Mouse (Mus musculus): ENCODE measurements at regions not wholly inside any gene's neighbourhood (a gene's known extent, or its start where the extent isn't known, plus 50 kb on each side); places are given as distances from the start of the nearest gene placed in this dataset.

DNA sequence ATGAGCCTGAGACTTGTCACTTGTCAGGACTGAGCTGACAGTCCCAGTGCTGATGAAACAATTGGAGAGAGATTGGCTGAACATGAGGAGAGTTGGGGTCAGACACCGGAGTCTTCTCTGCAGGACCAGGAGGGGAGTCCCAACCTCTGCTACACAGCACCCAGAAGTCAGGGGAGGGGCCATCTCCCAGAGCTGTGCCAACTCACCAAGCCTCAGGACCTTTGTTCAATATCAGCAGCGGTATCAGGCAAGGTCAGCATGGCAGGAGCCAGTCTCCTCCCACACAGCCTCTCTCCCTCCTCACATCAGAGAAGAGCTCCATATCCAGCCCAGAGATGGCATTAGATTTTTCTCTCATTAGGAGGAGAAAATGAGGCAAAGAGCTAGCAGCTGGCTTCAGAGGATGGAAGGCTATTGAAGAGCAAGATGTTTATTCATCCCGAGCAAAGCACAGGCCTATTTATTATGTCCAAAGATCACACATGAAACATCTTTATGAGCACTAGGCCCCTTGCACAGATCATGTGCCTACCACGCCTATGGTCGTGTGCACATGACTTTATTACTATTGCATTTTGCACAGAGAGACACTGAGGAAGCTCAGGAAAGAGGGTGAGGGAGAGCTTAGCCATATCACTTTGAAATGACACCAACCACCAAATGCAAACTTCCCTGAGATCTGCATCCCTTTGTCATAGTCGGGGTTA is 532.9 kb downstream of the Tshz3 start:
- in situ Hi-C loops (cut with MboI) = no loop called here

DNA sequence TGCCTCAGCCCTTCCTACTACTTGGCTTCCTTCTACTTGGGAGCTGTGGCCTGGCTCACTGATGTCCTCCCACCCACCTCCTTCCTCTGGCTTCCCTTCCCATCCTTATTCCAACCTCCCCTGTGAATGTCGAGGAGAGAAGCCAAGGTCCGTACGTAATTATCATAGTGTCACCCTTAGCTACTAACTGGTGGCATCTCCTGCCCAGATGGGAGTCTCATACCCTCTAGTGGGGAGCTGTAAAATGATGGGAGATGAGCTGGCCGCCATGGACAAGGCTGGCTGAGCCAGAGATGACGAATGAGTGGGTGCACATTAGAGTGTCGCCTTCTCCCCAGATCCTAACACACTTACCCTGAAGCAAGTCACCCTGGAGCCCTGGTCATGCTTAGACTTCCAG is 532.6 kb downstream of the Zfp536 start:
- in situ Hi-C loops (cut with MboI) = no loop called here

DNA sequence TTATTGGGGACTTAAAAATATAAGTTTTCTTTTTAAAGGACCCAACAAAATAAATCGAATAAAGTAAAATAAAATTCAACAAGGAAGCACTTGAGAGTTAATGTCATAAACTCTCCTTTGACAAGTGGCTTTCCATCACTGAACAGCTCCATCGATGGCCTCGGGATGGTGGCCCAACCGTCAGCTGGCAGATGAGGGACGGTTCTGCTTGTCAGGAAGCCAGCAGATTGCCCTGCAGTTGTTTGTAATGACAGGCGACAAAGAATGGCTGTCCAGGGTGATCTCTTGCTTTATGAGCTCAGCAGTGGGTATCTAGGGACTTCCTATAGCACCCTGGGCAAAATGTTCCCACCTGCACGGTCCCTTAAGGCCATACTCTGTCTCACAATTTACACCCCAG is 531.7 kb downstream of the Zfp536 start:
- in situ Hi-C loops (cut with MboI) = no loop called here

DNA sequence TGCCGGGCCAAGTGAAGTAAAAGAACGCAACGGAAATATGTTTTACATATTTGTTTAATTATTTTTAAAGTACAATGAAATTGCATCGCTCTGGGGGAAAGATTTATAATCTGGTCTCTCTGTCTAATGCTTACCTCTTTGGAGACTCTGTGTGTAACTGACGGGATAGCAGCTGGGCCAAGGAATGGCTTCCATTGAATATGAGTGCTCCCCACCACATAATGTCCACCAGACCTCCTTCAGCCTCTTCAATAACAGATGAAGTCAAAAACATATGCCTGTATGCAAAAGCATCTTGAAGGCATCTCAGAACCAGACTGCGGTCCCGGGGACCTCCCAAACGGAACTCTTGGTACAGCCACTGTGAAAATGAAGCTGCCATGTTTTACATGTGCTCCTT is 531.0 kb downstream of the Zfp536 start:
- in situ Hi-C loops (cut with MboI) = no loop called here

DNA sequence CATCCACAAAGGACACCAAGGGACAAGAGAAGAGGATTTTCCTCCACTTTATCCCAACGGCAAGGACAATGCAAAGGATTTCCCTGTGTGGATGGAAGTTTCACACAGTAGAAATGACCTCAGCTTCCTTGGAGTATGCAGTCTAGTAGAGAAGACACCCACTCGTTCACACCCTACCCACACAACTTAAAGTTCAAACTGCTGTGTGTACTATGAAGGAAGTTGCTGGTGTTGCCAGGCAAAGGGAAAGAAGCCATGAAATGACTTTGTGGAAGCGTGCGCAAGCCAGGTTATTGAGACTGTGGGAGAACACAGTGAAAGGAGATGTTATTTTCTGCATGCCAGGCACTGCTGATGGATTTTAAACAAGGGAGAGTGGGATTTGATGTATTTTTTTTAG is 527.3 kb downstream of the Zfp536 start:
- in situ Hi-C loops (cut with MboI) = no loop called here

DNA sequence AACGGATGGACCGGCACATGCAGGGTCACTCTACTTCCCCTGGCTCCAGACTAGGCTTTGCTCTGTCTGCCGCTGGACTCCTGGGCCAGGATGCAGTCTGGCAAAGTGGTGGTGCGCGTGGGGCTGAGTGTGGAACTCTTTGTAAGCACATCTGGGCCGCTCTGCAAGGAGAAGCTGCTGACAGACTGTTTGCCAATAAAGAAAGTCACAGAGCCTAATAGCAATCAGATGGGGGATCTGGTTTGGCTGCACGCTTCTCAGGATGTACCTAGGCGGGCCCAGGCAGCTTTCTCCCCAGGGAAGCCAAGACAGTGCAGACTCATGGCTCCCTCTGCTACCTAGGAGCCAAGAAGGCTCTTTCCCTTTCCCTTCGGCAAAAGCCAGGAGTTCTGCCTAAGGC is 519.0 kb downstream of the Zfp536 start:
- in situ Hi-C loops (cut with MboI) = no loop called here

DNA sequence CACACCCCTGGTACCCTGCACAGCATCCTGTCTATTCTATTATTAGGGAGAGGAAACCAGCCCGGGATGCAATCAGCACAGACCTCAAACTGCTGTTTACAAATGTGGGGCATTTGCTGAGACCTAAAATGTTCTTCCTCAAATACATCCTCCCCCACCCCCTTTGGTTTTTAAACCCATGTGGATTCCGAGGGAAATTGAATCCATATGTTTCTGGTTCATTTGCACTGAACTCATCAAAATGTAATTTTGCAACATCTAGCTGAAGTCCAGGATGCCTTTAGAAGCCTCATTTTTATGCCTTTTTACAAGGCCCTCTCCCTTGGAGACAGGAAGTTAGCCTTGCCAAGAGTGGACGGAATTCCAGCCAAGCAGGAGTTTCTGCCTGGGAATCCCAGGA is 517.6 kb downstream of the Zfp536 start:
- in situ Hi-C loops (cut with MboI) = no loop called here

DNA sequence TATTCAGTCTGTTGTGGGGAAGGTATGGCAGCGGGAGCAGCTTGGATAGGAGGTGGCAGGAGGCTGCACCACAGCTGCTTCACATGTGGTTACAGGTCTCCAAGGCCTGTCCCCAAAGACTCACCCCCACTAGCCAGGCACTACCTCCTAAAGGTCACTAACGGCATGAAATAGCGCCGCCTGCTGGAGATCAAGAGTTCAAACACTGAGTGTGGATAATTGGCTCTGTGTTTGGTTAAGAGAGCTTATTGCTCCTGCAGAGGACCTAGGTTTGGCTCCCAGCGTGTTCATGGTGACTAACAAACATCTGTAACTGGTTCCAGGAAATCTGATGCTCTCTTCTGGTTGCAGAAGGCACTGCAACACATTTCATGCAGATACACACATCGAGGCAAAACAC is 514.1 kb downstream of the Zfp536 start:
- in situ Hi-C loops (cut with MboI) = no loop called here

DNA sequence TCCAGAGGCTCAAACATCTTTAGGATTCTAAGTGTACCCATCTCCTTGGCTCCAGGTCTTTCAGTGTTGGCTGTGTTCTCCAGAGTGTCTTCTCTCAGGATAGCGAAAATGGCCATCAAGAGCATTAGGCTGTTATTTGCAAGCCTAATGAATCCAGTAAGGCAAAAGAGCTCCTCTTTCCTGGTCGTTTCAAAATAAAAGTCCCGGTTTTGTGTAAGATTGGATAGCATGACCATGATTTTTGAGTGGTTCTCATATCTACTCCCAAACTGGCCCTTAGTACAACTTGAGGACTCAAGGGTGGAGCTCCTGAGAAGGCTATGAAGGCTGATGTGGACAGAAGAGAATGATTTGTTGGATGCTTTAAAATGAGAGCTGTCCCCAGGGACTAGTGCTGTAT is 510.6 kb downstream of the Zfp536 start:
- in situ Hi-C loops (cut with MboI) = no loop called here

DNA sequence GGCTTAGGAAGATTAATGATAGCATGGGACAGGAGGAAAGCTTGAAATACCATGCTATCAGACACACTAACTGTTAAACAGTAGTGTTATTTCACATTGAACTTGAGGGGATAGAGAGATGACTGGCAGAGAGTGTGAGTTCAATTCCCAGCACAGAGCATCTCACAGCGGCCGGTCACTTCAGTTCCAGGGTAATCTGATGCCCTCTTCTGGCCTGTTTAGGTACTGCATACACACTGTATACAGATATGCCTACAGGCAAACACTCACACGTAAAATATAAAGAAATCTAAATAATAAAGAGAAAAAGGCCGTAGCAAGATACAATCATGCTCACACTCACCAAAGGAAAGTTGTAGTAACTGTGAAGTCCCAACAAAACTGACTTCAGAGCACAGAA is 506.0 kb downstream of the Zfp536 start:
- in situ Hi-C loops (cut with MboI) = no loop called here

DNA sequence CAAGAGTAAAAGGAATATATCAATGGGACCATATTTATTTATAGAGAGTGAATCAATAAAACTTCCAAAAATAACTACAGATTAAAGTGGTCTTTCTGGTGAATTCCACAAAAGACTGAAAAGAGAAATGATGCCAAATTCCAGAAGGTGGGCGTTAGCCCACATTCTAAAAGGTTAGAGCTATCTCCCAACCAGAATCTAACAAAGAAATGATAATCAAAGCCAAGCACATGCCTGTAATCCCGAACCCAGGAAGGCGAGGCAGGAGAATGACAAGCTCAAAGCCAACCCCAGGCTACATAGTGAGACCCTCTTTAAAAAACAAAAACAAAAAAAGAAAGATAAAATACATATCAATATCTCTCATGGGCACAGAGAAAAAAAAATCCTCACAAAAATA is 502.6 kb downstream of the Zfp536 start:
- in situ Hi-C loops (cut with MboI) = no loop called here

DNA sequence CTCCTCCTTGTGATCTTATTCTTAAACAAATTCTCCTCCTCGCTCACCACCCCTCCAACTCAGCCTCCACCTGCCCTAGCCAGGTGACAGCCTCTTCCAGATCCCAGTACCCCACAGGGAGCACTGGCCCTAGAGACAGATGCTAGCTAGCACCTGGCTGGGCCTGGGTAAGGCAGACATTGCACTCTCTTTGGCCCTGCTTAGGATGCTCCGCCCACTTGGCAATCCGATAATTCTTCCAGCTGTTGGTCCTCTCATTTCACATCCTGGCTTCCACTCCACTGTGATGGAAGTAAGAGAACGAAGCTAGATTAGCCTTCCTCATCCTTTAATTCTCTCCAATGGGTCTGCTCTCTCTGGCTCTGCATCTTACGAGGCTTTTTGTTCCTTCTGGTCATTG is 483.4 kb downstream of the Zfp536 start:
- in situ Hi-C loops (cut with MboI) = no loop called here

DNA sequence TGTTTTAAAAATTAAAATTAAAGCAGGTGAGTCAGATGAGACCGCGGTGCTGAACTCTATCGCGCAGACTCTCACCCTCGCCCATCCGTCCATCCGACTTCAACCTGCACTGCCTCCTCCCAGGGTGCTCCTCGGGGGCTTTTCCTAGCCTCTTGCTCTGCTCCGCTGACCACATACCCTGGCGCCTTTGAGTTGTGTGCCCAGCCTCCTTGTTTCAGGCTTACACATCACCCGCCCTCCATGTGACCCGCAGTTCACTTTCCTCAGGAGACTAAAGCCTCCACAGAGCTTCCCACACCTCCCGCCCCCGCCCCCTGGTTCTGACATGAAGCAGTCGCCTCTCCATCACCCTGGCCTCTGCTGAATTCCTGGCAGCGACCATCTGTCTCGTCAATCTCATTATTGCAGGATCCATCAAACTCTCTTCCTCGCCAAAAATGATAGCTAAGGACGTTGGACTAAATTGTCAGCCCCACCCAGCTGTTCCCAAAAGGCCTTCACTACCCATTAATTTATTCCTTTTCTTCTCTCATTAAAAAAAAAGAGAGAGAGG is 482.9 kb downstream of the Zfp536 start:
- in situ Hi-C loops (cut with MboI) = no loop called here

DNA sequence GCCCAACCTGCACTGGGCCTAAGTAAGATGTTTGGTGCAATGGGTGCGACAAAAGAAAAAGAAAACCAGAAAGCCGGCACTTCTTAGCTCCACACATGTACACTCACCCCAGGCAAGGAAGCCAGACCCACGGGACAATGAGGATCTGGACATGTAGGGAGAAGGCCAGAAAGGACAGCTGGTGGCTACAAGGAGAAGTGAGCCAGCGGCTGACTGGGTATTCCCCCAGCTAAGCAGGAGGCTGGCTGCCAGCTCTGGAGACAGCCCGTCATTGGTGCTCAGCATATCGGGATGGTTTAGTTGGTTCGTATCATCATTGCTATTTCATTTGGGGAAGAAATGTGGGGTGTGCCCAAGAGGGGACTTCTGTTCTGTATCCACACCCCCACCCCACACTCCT is 481.7 kb downstream of the Zfp536 start:
- in situ Hi-C loops (cut with MboI) = no loop called here

DNA sequence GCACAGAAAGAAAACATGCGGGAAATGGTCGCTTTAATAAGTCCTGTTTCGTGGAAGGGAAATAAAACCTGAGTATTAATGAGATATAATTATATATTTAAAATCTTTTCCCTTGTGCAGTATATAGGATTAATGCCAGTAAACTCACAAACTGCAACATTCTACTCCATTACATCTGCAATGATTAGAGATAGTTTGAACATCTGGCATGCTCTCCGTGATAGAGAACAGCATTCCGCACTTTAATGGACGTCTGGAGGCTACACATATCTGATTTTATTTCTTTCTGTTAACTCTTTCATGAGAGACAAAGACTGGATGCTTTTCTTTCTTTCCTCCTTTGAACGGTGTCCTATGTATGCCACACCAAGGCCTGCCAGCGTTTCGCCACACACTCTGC is 480.9 kb downstream of the Zfp536 start:
- in situ Hi-C loops (cut with MboI) = no loop called here

DNA sequence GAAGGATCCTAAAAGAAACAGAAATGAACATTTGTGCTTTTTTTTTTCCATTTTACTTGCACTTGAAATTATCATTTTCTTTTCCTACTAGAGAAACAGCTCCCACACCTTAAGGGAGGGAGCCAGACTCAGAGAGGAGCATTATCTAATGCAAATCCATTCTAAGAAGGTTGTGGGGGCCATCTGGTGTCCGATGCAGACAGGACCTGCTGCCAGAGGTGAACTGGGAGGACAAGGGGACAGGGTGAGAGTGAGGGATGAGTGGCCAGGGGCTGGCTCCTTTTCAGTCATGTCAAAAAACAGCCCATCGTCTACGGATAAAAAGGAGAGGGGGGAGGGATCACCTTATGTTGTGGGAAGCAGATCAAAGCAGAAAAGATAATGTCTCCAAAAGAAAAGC is 474.6 kb downstream of the Zfp536 start:
- in situ Hi-C loops (cut with MboI) = no loop called here

DNA sequence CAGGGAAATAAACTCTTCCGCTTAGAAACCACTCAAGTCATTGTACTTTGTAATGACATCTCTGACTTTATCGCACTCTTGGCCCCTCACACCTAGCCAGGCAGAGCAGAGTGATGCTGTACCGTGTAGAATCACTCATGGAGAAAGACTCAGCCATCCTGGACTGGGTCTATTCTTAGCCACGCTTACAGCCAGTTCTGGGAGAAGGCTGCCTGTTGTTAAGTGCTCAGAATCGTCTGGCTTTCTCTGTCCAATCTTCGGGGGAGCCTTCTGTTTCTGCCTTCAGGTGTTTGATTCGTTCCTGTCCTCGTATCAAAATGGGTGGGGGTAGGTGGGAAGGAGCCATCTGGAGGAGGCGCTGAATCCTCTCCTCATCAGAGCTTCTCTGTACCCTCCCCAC is 468.0 kb downstream of the Zfp536 start:
- in situ Hi-C loops (cut with MboI) = no loop called here

DNA sequence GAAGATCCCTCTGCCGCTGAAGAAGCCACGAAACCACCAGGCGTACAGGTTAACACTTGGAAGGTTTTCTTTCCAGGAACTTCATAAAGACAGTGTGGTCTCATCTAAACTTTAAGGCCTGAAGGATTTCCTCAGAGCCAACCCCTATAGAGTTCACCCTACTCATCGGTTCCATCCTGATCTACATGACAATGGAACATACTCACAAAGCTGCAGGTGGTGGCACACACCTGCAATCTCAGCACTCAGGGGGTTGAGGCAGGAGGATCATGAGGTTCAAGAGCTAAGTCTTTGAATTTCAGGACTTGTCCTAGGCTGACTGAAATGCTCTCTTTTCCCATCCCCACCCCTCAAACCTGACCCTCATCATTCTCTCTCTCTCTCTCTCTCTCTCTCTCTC is 466.2 kb downstream of the Zfp536 start:
- in situ Hi-C loops (cut with MboI) = no loop called here

DNA sequence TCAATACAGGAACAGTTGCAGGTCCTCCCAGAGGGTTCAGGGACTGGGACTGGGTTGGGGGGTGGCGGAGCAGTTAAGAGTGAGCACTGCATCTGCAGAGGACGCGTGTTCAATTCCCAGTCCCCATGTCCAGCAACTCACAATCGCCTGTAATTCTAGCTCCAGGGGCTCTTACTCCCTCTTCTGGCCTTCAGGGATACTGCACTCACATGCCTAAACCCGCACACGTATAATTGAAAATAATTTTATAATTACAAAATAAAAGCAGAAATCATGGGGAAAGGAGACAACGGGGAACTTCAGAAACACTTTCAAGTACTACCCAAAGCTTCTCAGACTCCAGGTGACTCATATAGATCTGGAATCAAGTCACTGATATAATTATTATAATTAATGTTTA is 448.8 kb downstream of the Zfp536 start:
- in situ Hi-C loops (cut with MboI) = loop anchor here (25.0 kb wide), 1 partner anchor 1662 kb away; no protein-coding TSS in a partner anchor

DNA sequence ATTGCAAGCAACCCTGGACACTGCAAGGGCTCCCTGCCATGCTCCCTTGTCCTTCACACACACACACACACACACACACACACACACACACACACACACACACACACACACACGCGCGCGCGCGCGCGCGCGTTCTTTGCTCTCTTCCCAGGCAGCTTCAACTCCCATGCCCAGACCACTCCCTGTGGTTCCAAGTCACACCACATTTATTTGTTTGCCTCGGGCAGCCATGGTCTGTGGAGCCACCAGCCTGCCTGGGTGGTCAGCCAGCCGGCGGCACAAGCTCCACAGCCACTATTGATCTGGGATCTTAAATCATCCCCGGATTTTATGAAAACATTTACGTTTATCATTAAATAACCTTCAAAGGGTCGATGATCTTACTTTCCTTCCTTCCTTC is 440.0 kb downstream of the Zfp536 start:
- in situ Hi-C loops (cut with MboI) = loop anchor here (25.0 kb wide), 1 partner anchor 1671 kb away; no protein-coding TSS in a partner anchor

DNA sequence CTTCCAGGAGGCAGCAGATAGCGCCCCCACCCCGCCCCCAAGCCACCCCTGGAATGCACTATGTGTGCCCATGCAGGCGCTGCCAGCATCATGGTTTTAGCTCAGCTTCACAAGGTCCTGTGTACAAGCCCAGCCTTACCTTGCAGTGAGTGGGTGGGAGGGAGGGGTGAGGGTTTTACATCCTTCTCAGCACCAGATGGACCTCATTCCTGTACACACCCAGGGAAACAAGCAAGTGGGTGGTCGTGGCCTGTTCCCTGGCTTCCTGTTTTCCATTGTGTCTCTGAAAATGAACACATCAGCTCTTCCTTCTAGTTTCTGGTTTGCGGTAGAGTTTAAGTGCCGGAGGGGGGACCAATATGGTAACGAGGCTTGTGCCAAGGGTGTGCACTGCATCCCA is 438.2 kb downstream of the Zfp536 start:
- in situ Hi-C loops (cut with MboI) = loop anchor here (25.0 kb wide), 1 partner anchor 1673 kb away; no protein-coding TSS in a partner anchor

DNA sequence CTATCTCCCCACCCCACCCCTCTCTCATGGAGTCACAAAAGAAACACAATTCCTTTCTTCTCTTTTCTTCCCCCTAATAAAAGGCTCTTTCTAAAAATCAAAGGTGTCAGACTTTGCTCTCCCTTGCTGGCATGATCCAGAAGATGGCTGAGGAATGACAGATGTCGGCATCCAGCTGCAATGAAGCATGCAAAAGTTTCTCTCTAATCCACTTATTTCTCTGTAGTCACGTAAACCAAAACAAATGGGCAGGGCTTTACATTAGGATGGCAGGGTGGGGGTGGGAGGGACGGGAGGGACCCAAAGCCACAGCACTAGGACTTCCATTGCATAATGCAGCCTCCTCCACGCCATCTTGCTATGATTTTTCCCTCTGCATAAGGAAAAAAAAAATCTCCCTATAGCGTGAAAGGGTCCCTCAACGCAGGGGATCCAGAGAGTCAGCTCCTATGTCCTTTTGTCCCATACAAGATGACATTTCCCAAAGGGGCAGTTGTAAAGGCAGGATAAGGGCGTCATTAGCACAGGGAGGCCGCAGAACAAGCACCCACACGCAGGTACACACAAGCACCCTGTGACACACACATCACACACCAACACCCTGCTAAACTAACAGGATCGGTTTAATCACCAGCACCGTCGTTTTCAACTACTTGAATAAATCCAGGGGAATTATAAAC is 437.1 kb downstream of the Zfp536 start:
- in situ Hi-C loops (cut with MboI) = loop anchor here (25.0 kb wide), 1 partner anchor 1674 kb away; no protein-coding TSS in a partner anchor

DNA sequence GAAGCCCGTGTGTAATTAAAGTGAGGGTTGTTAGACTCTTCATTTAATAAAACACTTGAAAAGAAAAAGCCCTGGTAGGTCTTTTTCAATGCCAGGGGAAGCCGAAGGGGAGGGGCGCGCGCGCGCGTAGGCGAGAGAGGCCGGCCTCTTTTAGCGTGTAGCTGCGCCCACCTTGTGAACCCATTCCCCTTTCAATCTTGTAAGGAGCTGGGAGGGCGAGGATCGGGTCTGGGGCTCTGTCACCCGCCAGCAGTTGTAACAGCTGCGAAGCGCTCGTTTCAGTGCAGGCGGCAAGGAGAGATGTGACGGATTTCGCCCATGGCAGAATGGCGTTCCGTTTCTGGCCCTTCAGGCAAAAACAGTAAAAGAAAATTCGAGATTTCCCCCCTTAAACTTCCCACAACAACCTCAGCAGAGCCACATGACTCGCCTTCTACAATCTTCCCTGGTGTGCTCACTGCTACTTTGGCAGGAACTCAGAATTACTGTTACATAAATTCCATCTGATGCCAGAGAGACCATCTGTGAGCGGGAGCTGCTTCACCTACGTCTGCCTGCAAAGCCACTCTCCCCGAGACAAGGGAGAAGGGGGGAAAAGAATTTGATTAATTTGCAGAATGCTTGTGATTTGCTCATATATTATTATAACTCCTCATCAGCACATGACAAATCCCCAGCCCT is 436.4 kb downstream of the Zfp536 start:
- in situ Hi-C loops (cut with MboI) = loop anchor here (25.0 kb wide), 1 partner anchor 1675 kb away; no protein-coding TSS in a partner anchor
